Mouse (Mus musculus) cerebellum, postnatal 36 days (tissue): Measurements from ENCODE around the gene Gm28553.
"Not testable (repeated sequence)": the region's sequence is repeated elsewhere in the genome, so short reads cannot be mapped to it uniquely, and the experiment has no call there.

Experiments used
- DNase-seq, 2 experiments: peaks; one replicate each; pipeline ENCODE4 v3.0.0; 2021 to 2022; ENCODE audit warnings: mixed read lengths in 2 of 2

Gm28553 gene

DNA sequence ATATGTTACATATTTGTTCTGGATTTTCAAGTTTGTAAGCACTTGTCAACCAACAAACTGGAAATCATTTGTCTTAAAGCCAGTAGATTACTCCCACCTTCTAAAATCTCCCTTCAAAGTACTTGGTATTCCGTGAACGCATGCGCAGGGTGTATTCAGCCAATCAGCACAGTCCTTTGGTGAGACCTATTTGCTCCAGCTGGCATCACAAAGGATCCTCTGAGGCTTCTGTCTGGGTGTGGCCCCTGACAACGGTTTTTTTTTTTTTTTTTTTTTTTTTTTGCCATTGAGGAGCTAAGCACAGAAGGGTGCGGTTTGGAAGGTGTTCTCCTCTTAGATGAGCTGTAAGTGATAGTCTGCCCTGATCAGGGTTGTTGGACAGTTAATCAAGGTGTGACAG lies at the start of gene Gm28553:
Gm28553 (plus strand) TSS at position 301 of the 400 bp plus-strand sequence.
- DNase-seq = not testable (repeated sequence)
